Mouse (Mus musculus) hindbrain, embryonic 15.5 days (tissue): ENCODE results near the gene Nav1. TPM values are rescaled to one million over a fixed set of nuclear protein-coding genes. Genes with fewer than 3 reads are reported as not detected.

Source experiments
- ATAC-seq: fragments of 200-750 bp; cut with Nextera tagmentation; 2 replicates; pipeline ENCODE4 v1.8.0; 2017; ENCODE audit warnings: low read depth, moderate number of reproducible peaks, moderate TSS enrichment; ENCODE audit not compliant: low FRiP score
- H3K27ac ChIP-seq: fragments of 300-500 bp; sonication (generic); replicated peaks from 2 replicates; pipeline ENCODE4 v1.5.1; 2015; ENCODE audit warnings: mild to moderate bottlenecking, inconsistent platforms
- H3K27me3 ChIP-seq: fragments of 300-500 bp; sonication (generic); 2 replicates; pipeline ENCODE4 v1.6.1; 2015; ENCODE audit warnings: control low read depth, inconsistent platforms
- H3K36me3 ChIP-seq: fragments of 300-500 bp; sonication (generic); 2 replicates; pipeline ENCODE4 v1.6.1; 2015; ENCODE audit warnings: control low read depth, inconsistent platforms
- H3K4me1 ChIP-seq: fragments of 300-500 bp; sonication (generic); replicated peaks from 2 replicates; pipeline ENCODE4 v1.6.1; 2015; ENCODE audit warnings: control low read depth, inconsistent platforms
- H3K4me2 ChIP-seq: fragments of 300-500 bp; sonication (generic); 2 replicates; pipeline ENCODE4 v1.6.1; 2015; ENCODE audit warnings: moderate library complexity, mild to moderate bottlenecking, inconsistent platforms
- H3K4me3 ChIP-seq: fragments of 300-500 bp; sonication (generic); 2 replicates; pipeline ENCODE4 v1.5.1; 2015; ENCODE audit warnings: mild to moderate bottlenecking, inconsistent platforms
- H3K9ac ChIP-seq: fragments of 300-500 bp; sonication (generic); 2 replicates; pipeline ENCODE4 v1.6.1; 2015; ENCODE audit warnings: inconsistent platforms
- H3K9me3 ChIP-seq: fragments of 300-500 bp; sonication (generic); 2 replicates; pipeline ENCODE4 v1.6.1; 2016; ENCODE audit warnings: control low read depth, inconsistent platforms
- WGBS: fragments of 180-500 bp; shearing (Covaris S2); methylation state at CpG from one replicate; pipeline ENCODE4 v1.1.7; 2015; 5-methylcytosine and 5-hydroxymethylcytosine counted together
- polyA plus RNA-seq: library from polyadenylated mRNA; unstranded; fragments of >200 nt; fragmentation: Nextera tagmentation; extraction: Ambion mirVana; gene quantifications from 2 replicates; pipeline ENCODE4 v1.2.1, GENCODE M21; 2015

Gene Nav1
- polyA plus RNA-seq, 1 experiment from 2014 or later, result 51.3 TPM

GRCm38 (mm10) chr1:135615715-135616641 lies 8.9 kb upstream of the Nav1 start:
- H3K9me3 ChIP-seq, result no peaks in the 10 kb centered on the region
- H3K27me3 ChIP-seq, result no peaks in the 10 kb centered on the region
- peak overlapping the region; percentile 23; the same call in 1 of the 2 replicates for H3K4me2 ChIP-seq
- 15% methylated on average over 20 of the region's 20 CpGs for WGBS
- peak overlapping the region; percentile 9; the same call in 1 of the 2 replicates for H3K27ac ChIP-seq
- H3K9ac ChIP-seq, result 0 out of 2 replicates have a peak overlapping the region, but pooled peaks have one; percentile 6
- peak; percentile 68; the same call in 1 of the 2 replicates for ATAC-seq
- H3K4me1 ChIP-seq, result peaks cover 26% of the 10 kb centered on the region
- no peak overlapping the region for H3K4me3 ChIP-seq
- H3K36me3 ChIP-seq, result no peaks in the 10 kb centered on the region

GRCm38 (mm10) chr1:135609621-135610020 lies 2.5 kb upstream of the Nav1 start:
- Histone ChIP-seq H3K36me3 (no peaks in the 10 kb centered on the region), H3K4me2 (no peak overlapping the region), H3K27me3 (no peaks in the 10 kb centered on the region), H3K27ac (no peak overlapping the region), H3K9ac (no peak overlapping the region), H3K4me1 (0 out of 2 replicates have a peak, but pooled peaks cover 5% of the 10 kb centered on the region), H3K9me3 (no peaks in the 10 kb centered on the region), H3K4me3 (no peak overlapping the region)
- ATAC-seq, result no peak
- 83% methylated on average over 4 of the region's 4 CpGs for WGBS

- WGBS, result 88% methylated on average over 12 of the region's 12 CpGs
- ATAC-seq, result no peak
These were observed 610 bp downstream of the Nav1 start for GRCm38 (mm10) chr1:135606355-135607015.

GRCm38 (mm10) chr1:135605530-135605929 lies 1.6 kb downstream of the Nav1 start:
- Histone ChIP-seq H3K9me3 (no peaks in the 10 kb centered on the region), H3K4me2 (no peak overlapping the region), H3K9ac (no peak overlapping the region), H3K27me3 (no peaks in the 10 kb centered on the region), H3K27ac (no peak overlapping the region), H3K4me1 (peaks cover 19% of the 10 kb centered on the region), H3K4me3 (no peak overlapping the region), H3K36me3 (no peaks in the 10 kb centered on the region)
- 75% methylated on average over 5 of the region's 5 CpGs for WGBS
- ATAC-seq, result no peak

More at GRCm38 (mm10) chr1:135606355-135607015, 610 bp downstream of the Nav1 start:
- no peak overlapping the region for H3K4me3 ChIP-seq
- no peaks in the 10 kb centered on the region for H3K9me3 ChIP-seq
- no peak overlapping the region for H3K4me2 ChIP-seq
- no peak overlapping the region for H3K9ac ChIP-seq
- H3K27ac ChIP-seq, result no peak overlapping the region
- H3K36me3 ChIP-seq, result no peaks in the 10 kb centered on the region
- no peaks in the 10 kb centered on the region for H3K27me3 ChIP-seq
- peaks cover 17% of the 10 kb centered on the region for H3K4me1 ChIP-seq

GRCm38 (mm10) chr1:135604361-135605052 lies 2.6 kb downstream of the Nav1 start:
- no peak overlapping the region for H3K9ac ChIP-seq
- H3K4me2 ChIP-seq, result no peak overlapping the region
- H3K27ac ChIP-seq, result 0 out of 2 replicates have a peak overlapping the region, but pooled peaks have one; percentile 4
- WGBS, result 75% methylated on average over 7 of the region's 7 CpGs
- no peaks in the 10 kb centered on the region for H3K27me3 ChIP-seq
- H3K9me3 ChIP-seq, result no peaks in the 10 kb centered on the region
- no peaks in the 10 kb centered on the region for H3K36me3 ChIP-seq
- peaks cover 25% of the 10 kb centered on the region for H3K4me1 ChIP-seq
- no peak for ATAC-seq
- H3K4me3 ChIP-seq, result no peak overlapping the region

GRCm38 (mm10) chr1:135603121-135603870 lies 3.8 kb downstream of the Nav1 start:
- no peak overlapping the region for H3K9ac ChIP-seq
- H3K4me2 ChIP-seq, result no peak overlapping the region
- H3K36me3 ChIP-seq, result no peaks in the 10 kb centered on the region
- ATAC-seq, result peak; percentile 50; the same call in 1 of the 2 replicates
- no peaks in the 10 kb centered on the region for H3K27me3 ChIP-seq
- H3K4me1 ChIP-seq, result peaks cover 25% of the 10 kb centered on the region
- no peak overlapping the region for H3K4me3 ChIP-seq
- WGBS, result 36% methylated on average over 11 of the region's 11 CpGs
- H3K27ac ChIP-seq, result no peak overlapping the region
- H3K9me3 ChIP-seq, result no peaks in the 10 kb centered on the region

GRCm38 (mm10) chr1:135600023-135601005 lies 6.8 kb downstream of the Nav1 start:
- no peak for ATAC-seq
- Histone ChIP-seq H3K4me2 (no peak overlapping the region), H3K27me3 (no peaks in the 10 kb centered on the region), H3K27ac (no peak overlapping the region), H3K9me3 (no peaks in the 10 kb centered on the region), H3K36me3 (no peaks in the 10 kb centered on the region), H3K9ac (no peak overlapping the region), H3K4me3 (no peak overlapping the region), H3K4me1 (peaks cover 20% of the 10 kb centered on the region)
- 43% methylated on average over 15 of the region's 15 CpGs for WGBS

- Histone ChIP-seq H3K27me3 (no peaks in the 10 kb centered on the region), H3K4me3 (no peak overlapping the region), H3K9me3 (no peaks in the 10 kb centered on the region), H3K4me1 (peaks cover 17% of the 10 kb centered on the region), H3K9ac (no peak overlapping the region), H3K36me3 (no peaks in the 10 kb centered on the region), H3K27ac (no peak overlapping the region), H3K4me2 (no peak overlapping the region)
- no peak for ATAC-seq
- 75% methylated on average over 8 of the region's 8 CpGs for WGBS
These were observed 8.7 kb downstream of the Nav1 start for GRCm38 (mm10) chr1:135598251-135598879.

GRCm38 (mm10) chr1:135594279-135594903 lies 12.7 kb downstream of the Nav1 start:
- WGBS, result 48% methylated on average over 9 of the region's 9 CpGs
- Histone ChIP-seq H3K36me3 (no peaks in the 10 kb centered on the region), H3K27ac (no peak overlapping the region), H3K4me3 (no peak overlapping the region), H3K4me1 (no peaks in the 10 kb centered on the region), H3K9ac (no peak overlapping the region), H3K4me2 (no peak overlapping the region), H3K9me3 (no peaks in the 10 kb centered on the region), H3K27me3 (no peaks in the 10 kb centered on the region)
- no peak for ATAC-seq
